1 mouse cellular context compared by ENCODE assay signal in the genomic region with DNA sequence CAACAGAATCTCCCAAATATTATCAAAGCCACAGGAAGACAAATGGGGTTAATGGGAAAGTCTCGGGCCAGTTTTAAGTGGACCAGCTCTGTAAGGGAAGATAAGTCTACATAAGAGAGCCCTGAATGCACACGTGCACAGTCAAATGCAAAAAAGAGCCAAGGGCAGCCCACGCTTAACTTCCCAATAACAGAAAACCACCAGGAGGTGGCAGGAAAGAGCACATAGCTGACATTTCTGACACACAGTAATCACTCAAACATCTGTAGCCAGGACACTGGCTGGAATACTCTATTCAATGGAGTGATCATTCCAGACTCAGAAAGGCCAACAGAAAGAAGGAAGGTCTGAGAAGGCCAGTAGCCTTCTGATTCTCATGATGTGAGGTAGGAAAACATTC.
TF ChIP-seq lines count a peak whose summit lies in the region.

No protein-coding gene starts in this region.

TF ChIP-seq in MEL, 35 proteins besides CTCF, POLR2A, EP300 and RAD21:
- TF ChIP-seq POLR2AphosphoS5 (IDR thresholded peaks at IDR 0.05; ENCODE audit: borderline replicate concordance, low read depth, low read length), result no peak
- peak; percentile 58 for TF ChIP-seq SMC3 (IDR thresholded peaks at IDR 0.05; ENCODE audit: low read depth, low read length)
- no peak for TF ChIP-seq NRF1 (IDR thresholded peaks at IDR 0.05; ENCODE audit: insufficient read depth, low read depth, low read length, poor library complexity, severe bottlenecking)
